Mouse (Mus musculus) forebrain, postnatal 0 days (tissue): ENCODE results near the gene Bsg. TPM values are rescaled to one million over a fixed set of nuclear protein-coding genes. Genes with fewer than 3 reads are reported as not detected.

ENCODE experiments used
- ATAC-seq: fragments of 200-750 bp; cut with Nextera tagmentation; 2 replicates; pipeline ENCODE4 v1.8.0; 2017; ENCODE audit warnings: mild to moderate bottlenecking, moderate library complexity
- DNase-seq: peaks from one replicate; pipeline ENCODE4 v3.0.0-alpha.2; 2015
- H3K27ac ChIP-seq: fragments of 300-500 bp; sonication (generic); 2 replicates; pipeline ENCODE4 v1.5.1; 2014; ENCODE audit warnings: low read depth, mild to moderate bottlenecking, antibody characterized with exemption, low read length, moderate library complexity, mixed read lengths
- H3K27me3 ChIP-seq: fragments of 300-500 bp; sonication (generic); 2 replicates; pipeline ENCODE4 v1.6.1; 2014; ENCODE audit warnings: mild to moderate bottlenecking, low read length, mixed read lengths; ENCODE audit not compliant: insufficient read depth
- H3K36me3 ChIP-seq: fragments of 300-500 bp; sonication (generic); 2 replicates; pipeline ENCODE4 v1.6.1; 2014; ENCODE audit warnings: mild to moderate bottlenecking, moderate library complexity; ENCODE audit not compliant: insufficient read depth
- H3K4me1 ChIP-seq: fragments of 300-500 bp; sonication (generic); 2 replicates; pipeline ENCODE4 v1.6.1; 2014; ENCODE audit warnings: antibody characterized with exemption; ENCODE audit not compliant: insufficient read depth
- H3K4me2 ChIP-seq: fragments of 300-500 bp; sonication (generic); 2 replicates; pipeline ENCODE4 v1.6.1; 2014; ENCODE audit warnings: low read depth, mild to moderate bottlenecking, moderate library complexity
- H3K4me3 ChIP-seq: fragments of 300-500 bp; sonication (generic); 2 replicates; pipeline ENCODE4 v1.5.1; 2014; ENCODE audit warnings: low read depth, low read length, mixed read lengths
- H3K9ac ChIP-seq: fragments of 300-500 bp; sonication (generic); 2 replicates; pipeline ENCODE4 v1.6.1; 2014; ENCODE audit warnings: mild to moderate bottlenecking
- H3K9me3 ChIP-seq: fragments of 300-500 bp; sonication (generic); 2 replicates; pipeline ENCODE4 v1.6.1; 2016; ENCODE audit warnings: low read length
- CTCF ChIP-seq: sonication (generic); IDR thresholded peaks from 2 replicates; pipeline ENCODE4 v1.5.1; 2016; ENCODE audit warnings: antibody characterized with exemption, control low read depth, low read depth
- WGBS: fragments of 180-500 bp; shearing (Covaris S2); extraction: QIAGEN DNeasy Blood & Tissue Kit; methylation state at CpG from one replicate; pipeline ENCODE4 v1.1.7; 2014; 5-methylcytosine and 5-hydroxymethylcytosine counted together
- polyA plus RNA-seq: library from polyadenylated mRNA; unstranded; fragments of >200 nt; fragmentation: Nextera tagmentation; extraction: Ambion mirVana; gene quantifications from 2 replicates; pipeline ENCODE4 v1.2.1, GENCODE M21; 2015
- total RNA-seq: library from RNA; depleted of rRNA; stranded (reverse); fragments of >200 nt; gene quantifications from 2 replicates; pipeline ENCODE4 v1.2.3, GENCODE M21; 2014

Gene Bsg
- total and polyA plus RNA-seq, 2 experiments from 2014 or later, result 960 to 1,046 TPM

DNA sequence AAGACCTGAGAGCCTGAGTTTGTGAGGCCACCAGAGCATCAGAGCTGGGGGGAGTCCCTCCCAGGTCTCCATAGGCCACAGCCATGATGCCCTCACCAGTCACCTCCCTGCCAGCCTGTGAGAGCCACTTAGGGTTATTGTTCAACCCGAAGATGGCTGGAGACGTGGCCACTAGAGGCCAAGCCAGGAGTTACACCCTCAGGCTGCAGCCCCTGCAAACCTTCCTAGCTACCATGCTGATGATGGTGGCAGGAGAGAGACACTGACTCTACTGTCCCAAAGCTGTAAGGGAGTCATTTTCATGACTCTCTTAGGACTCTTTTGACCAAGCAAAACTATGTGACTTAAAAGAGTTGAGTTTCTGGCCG lies 32.2 kb upstream of the Bsg start:
- DNase-seq, result no peak
- Histone ChIP-seq H3K4me3 (no peak overlapping the region), H3K9ac (no peak overlapping the region), H3K4me1 (peaks cover 18% of the 10 kb centered on the region), H3K4me2 (no peak overlapping the region), H3K27me3 (no peaks in the 10 kb centered on the region), H3K36me3 (peaks cover 12% of the 10 kb centered on the region), H3K9me3 (no peaks in the 10 kb centered on the region), H3K27ac (no peak overlapping the region)
- ATAC-seq, result no peak
- peak; percentile 38 for TF ChIP-seq CTCF
- WGBS, result 68% methylated on average over 3 of the region's 3 CpGs

DNA sequence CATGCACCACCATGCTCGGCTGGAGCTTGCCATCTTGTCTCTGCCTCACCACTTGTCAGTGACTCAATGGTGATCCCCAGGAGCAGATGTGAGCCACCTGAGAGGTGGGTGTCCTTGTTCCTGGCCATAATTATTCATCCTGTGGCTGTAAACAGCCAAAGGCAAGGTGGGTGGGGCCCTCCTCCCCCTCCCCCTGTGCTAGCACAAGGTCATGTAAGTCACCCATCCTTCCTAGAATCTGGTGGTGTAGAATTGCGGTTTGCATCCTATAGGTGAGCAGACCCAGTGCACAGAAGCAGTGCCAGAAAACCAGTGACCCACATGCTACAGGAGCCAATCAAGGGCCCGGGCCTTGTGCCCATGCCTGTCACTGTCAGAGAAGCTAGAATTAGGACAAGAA lies 31.2 kb upstream of the Bsg start:
- no peak for TF ChIP-seq CTCF
- WGBS, result 92% methylated on average over 3 of the region's 3 CpGs

DNA sequence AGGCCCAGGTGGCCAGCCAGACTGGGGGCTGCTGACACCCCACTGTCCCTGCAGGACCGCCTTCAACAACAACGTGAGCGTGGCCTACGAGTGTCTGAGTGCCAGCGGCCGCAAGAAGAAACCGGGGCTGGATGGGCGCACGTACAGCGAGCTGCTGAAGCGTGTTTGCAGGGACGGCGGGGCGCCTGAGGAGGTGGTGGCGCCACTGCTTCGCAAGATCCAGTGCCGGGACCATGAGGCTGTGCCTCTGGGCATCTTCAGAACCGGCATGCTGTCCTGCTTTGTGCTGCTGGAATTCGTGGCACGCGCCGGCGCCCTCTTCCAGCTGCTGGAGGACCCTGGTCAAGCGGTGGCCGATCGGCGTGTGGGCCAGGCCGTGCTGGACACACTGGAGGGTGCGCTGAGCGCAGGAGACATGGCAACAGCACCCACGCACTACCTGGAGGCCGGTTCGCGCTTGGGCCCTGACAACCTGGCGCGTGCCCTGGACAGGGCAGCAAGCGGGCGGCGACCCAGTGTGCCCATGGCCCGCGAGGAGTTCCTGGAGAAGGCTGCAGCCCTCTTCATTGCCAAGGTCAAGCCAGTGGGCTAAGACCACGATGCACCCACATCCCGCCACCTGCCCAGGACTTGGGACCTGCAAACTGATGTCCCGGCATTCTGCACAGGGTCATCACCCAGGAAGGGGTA lies 28.8 kb upstream of the Bsg start:
- Histone ChIP-seq H3K4me3 (no peak overlapping the region), H3K4me1 (peaks cover 7% of the 10 kb centered on the region; the same call in 1 of the 2 replicates), H3K27me3 (no peaks in the 10 kb centered on the region), H3K9ac (no peak overlapping the region), H3K36me3 (peaks cover 12% of the 10 kb centered on the region), H3K27ac (no peak overlapping the region), H3K4me2 (no peak overlapping the region), H3K9me3 (no peaks in the 10 kb centered on the region)
- ATAC-seq (no peak), DNase-seq (no peak)
- 60% methylated on average over 44 of the region's 44 CpGs for WGBS
- TF ChIP-seq CTCF, result no peak

More for the DNA sequence above, 31.2 kb upstream of the Bsg start:
- no peak overlapping the region for H3K9ac ChIP-seq
- peaks cover 12% of the 10 kb centered on the region for H3K36me3 ChIP-seq
- DNase-seq, result no peak
- no peak overlapping the region for H3K4me2 ChIP-seq
- no peaks in the 10 kb centered on the region for H3K27me3 ChIP-seq
- H3K27ac ChIP-seq, result no peak overlapping the region
- no peaks in the 10 kb centered on the region for H3K9me3 ChIP-seq
- H3K4me3 ChIP-seq, result no peak overlapping the region
- ATAC-seq, result no peak
- H3K4me1 ChIP-seq, result peaks cover 17% of the 10 kb centered on the region

- DNase-seq, result no peak
- no peaks in the 10 kb centered on the region for H3K27me3 ChIP-seq
- 44% methylated on average over 11 of the region's 11 CpGs for WGBS
- TF ChIP-seq CTCF, result no peak
- H3K27ac ChIP-seq, result peak overlapping the region; percentile 89
- ATAC-seq, result no peak
- H3K4me3 ChIP-seq, result peak overlapping the region; percentile 70
- H3K4me2 ChIP-seq, result peak overlapping the region; percentile 52
- peak overlapping the region; percentile 82 for H3K9ac ChIP-seq
- no peaks in the 10 kb centered on the region for H3K9me3 ChIP-seq
- peaks cover 16% of the 10 kb centered on the region for H3K36me3 ChIP-seq
- H3K4me1 ChIP-seq, result peaks cover 15% of the 10 kb centered on the region; the same call in 1 of the 2 replicates
These were observed 23.4 kb upstream of the Bsg start for GRCm38 (mm10) chr10:79680606-79681495.

GRCm38 (mm10) chr10:79681591-79682245 lies 22.6 kb upstream of the Bsg start, which contains the start of gene Cdc34:
Cdc34 (plus strand) TSS chr10:79682195.
- DNase-seq, result peak; percentile 100
- Histone ChIP-seq H3K27ac (peak within 1 kb of the TSS; percentile 89), H3K4me1 (peaks cover 15% of the 10 kb centered on the region; the same call in 1 of the 2 replicates), H3K9me3 (no peaks in the 10 kb centered on the region), H3K27me3 (no peaks in the 10 kb centered on the region), H3K4me3 (peak within 1 kb of the TSS; percentile 70), H3K9ac (peak within 1 kb of the TSS; percentile 82), H3K4me2 (peak within 1 kb of the TSS; percentile 90), H3K36me3 (peaks cover 22% of the 10 kb centered on the region)
- WGBS, result 1% methylated on average over 80 of the region's 84 CpGs
- TF ChIP-seq CTCF, result peak; percentile 57
- peak; percentile 96 for ATAC-seq

DNA sequence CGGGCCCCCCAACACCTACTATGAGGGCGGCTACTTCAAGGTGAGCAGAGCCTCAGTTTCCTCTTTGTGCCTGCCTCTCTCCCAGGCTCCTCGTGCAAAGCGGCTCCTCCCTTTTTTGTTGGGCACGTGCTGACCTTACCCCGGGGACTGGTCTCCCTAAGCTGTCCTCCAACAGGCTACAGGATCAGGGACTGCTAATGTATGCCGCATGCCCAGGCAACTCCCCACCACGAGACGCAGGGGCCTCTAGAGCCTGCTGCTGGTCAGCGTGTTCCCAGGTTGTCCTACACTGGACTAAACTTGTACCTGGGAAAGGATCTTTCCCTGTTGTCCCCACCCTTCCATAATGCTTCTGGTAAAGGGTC lies 21.8 kb upstream of the Bsg start:
- 0% methylated on average over 10 of the region's 10 CpGs for WGBS
- no peak for TF ChIP-seq CTCF
- peak overlapping the region; percentile 81 for H3K27ac ChIP-seq
- H3K27me3 ChIP-seq, result no peaks in the 10 kb centered on the region
- peaks cover 15% of the 10 kb centered on the region; the same call in 1 of the 2 replicates for H3K4me1 ChIP-seq
- DNase-seq, result no peak
- H3K4me3 ChIP-seq, result peak overlapping the region; percentile 70
- peak overlapping the region; percentile 82 for H3K9ac ChIP-seq
- ATAC-seq, result no peak
- H3K4me2 ChIP-seq, result peak overlapping the region; percentile 90
- peaks cover 30% of the 10 kb centered on the region for H3K36me3 ChIP-seq
- H3K9me3 ChIP-seq, result no peaks in the 10 kb centered on the region
